Mouse (Mus musculus): Measurements from ENCODE around the gene 2010111I01Rik.

Gene 2010111I01Rik

GRCm38 (mm10) chr13:63360111-63360885 is 395.6 kb downstream of the 2010111I01Rik start:
- DNase-seq, result no peak

- DNase-seq, result no peak
Observed at GRCm38 (mm10) chr13:63361755-63362154, 397.1 kb downstream of the 2010111I01Rik start.

GRCm38 (mm10) chr13:63373460-63374166 is 408.9 kb downstream of the 2010111I01Rik start:
- DNase-seq, result no peak
